Mouse (Mus musculus): ENCODE measurements around the gene Agap1. TPM values are rescaled to one million over a fixed set of nuclear protein-coding genes. Genes with fewer than 3 reads are reported as not detected.

The Agap1 gene
- polyA plus RNA-seq, 1 experiment = 4.3 TPM

GRCm38 (mm10) chr1:89576174-89576890 lies 121.7 kb downstream of the Agap1 start:
- Histone ChIP-seq H3K27ac (ENCODE audit: control insufficient read depth, insufficient read depth, low read length) (no peak overlapping the region), H3K27me3 (ENCODE audit: control insufficient read depth, insufficient read depth, low read length) (peaks cover 2% of the 10 kb centered on the region; the same call in 1 of the 2 replicates), H3K4me3 (ENCODE audit: control insufficient read depth, insufficient read depth, low read length) (no peak overlapping the region), H3K36me3 (ENCODE audit: control insufficient read depth, insufficient read depth, low read length) (no peaks in the 10 kb centered on the region), H3K4me1 (replicated peaks; ENCODE audit: control insufficient read depth, insufficient read depth, low read length) (peaks cover 5% of the 10 kb centered on the region; the same call in 1 of the 2 replicates)
- TF ChIP-seq CTCF (IDR thresholded peaks at IDR 0.05; ENCODE audit: borderline replicate concordance, control insufficient read depth, extremely low read depth, insufficient read depth, low read length, poor library complexity) (no peak), POLR2A (IDR thresholded peaks at IDR 0.05; ENCODE audit: control insufficient read depth, extremely low read depth, insufficient read depth, low read length, poor library complexity) (no peak)
- no peak for DNase-seq
- WGBS = 86% methylated on average over 7 of the region's 7 CpGs

GRCm38 (mm10) chr1:89576985-89577384 lies 122.4 kb downstream of the Agap1 start:
- DNase-seq = no peak
- peaks cover 5% of the 10 kb centered on the region; the same call in 1 of the 2 replicates for H3K4me1 ChIP-seq (replicated peaks; ENCODE audit: control insufficient read depth, insufficient read depth, low read length)
- H3K36me3 ChIP-seq (ENCODE audit: control insufficient read depth, insufficient read depth, low read length) = no peaks in the 10 kb centered on the region
- WGBS = 25% methylated on average over 4 of the region's 4 CpGs
- H3K4me3 ChIP-seq (ENCODE audit: control insufficient read depth, insufficient read depth, low read length) = no peak overlapping the region
- no peak overlapping the region for H3K27ac ChIP-seq (ENCODE audit: control insufficient read depth, insufficient read depth, low read length)
- peaks cover 8% of the 10 kb centered on the region; the same call in 1 of the 2 replicates for H3K27me3 ChIP-seq (ENCODE audit: control insufficient read depth, insufficient read depth, low read length)
- TF ChIP-seq POLR2A (IDR thresholded peaks at IDR 0.05; ENCODE audit: control insufficient read depth, extremely low read depth, insufficient read depth, low read length, poor library complexity) (no peak), CTCF (IDR thresholded peaks at IDR 0.05; ENCODE audit: borderline replicate concordance, control insufficient read depth, extremely low read depth, insufficient read depth, low read length, poor library complexity) (no peak)

- H3K27me3 ChIP-seq (ENCODE audit: control insufficient read depth, insufficient read depth, low read length) = peaks cover 10% of the 10 kb centered on the region; the same call in 1 of the 2 replicates
- WGBS = 2% methylated on average over 143 of the region's 146 CpGs
- peak overlapping the region; percentile 19 for H3K4me3 ChIP-seq (ENCODE audit: control insufficient read depth, insufficient read depth, low read length)
- DNase-seq = peak; percentile 29
- no peaks in the 10 kb centered on the region for H3K36me3 ChIP-seq (ENCODE audit: control insufficient read depth, insufficient read depth, low read length)
- peaks cover 5% of the 10 kb centered on the region; the same call in 1 of the 2 replicates for H3K4me1 ChIP-seq (replicated peaks; ENCODE audit: control insufficient read depth, insufficient read depth, low read length)
- H3K27ac ChIP-seq (ENCODE audit: control insufficient read depth, insufficient read depth, low read length) = no peak overlapping the region
- TF ChIP-seq CTCF (IDR thresholded peaks at IDR 0.05; ENCODE audit: borderline replicate concordance, control insufficient read depth, extremely low read depth, insufficient read depth, low read length, poor library complexity) (no peak), POLR2A (IDR thresholded peaks at IDR 0.05; ENCODE audit: control insufficient read depth, extremely low read depth, insufficient read depth, low read length, poor library complexity) (no peak)
Measured at GRCm38 (mm10) chr1:89580031-89580998, 125.7 kb downstream of the Agap1 start.

- Histone ChIP-seq H3K27me3 (ENCODE audit: control insufficient read depth, insufficient read depth, low read length) (peaks cover 10% of the 10 kb centered on the region; the same call in 1 of the 2 replicates), H3K27ac (ENCODE audit: control insufficient read depth, insufficient read depth, low read length) (no peak overlapping the region), H3K4me1 (replicated peaks; ENCODE audit: control insufficient read depth, insufficient read depth, low read length) (peaks cover 5% of the 10 kb centered on the region; the same call in 1 of the 2 replicates), H3K36me3 (ENCODE audit: control insufficient read depth, insufficient read depth, low read length) (no peaks in the 10 kb centered on the region), H3K4me3 (ENCODE audit: control insufficient read depth, insufficient read depth, low read length) (peak overlapping the region; percentile 19)
- TF ChIP-seq POLR2A (IDR thresholded peaks at IDR 0.05; ENCODE audit: control insufficient read depth, extremely low read depth, insufficient read depth, low read length, poor library complexity) (no peak), CTCF (IDR thresholded peaks at IDR 0.05; ENCODE audit: borderline replicate concordance, control insufficient read depth, extremely low read depth, insufficient read depth, low read length, poor library complexity) (no peak)
- DNase-seq = no peak
- 5% methylated on average over 95 of the region's 95 CpGs for whole genome bisulfite sequencing
Measured at GRCm38 (mm10) chr1:89580999-89581765, 126.6 kb downstream of the Agap1 start.

- H3K27ac ChIP-seq (ENCODE audit: control insufficient read depth, insufficient read depth, low read length) = no peak overlapping the region
- 64% methylated on average over 6 of the region's 6 CpGs for WGBS
- no peaks in the 10 kb centered on the region for H3K36me3 ChIP-seq (ENCODE audit: control insufficient read depth, insufficient read depth, low read length)
- no peak overlapping the region for H3K4me3 ChIP-seq (ENCODE audit: control insufficient read depth, insufficient read depth, low read length)
- DNase-seq = no peak
- H3K27me3 ChIP-seq (ENCODE audit: control insufficient read depth, insufficient read depth, low read length) = peaks cover 10% of the 10 kb centered on the region; the same call in 1 of the 2 replicates
- peaks cover 5% of the 10 kb centered on the region; the same call in 1 of the 2 replicates for H3K4me1 ChIP-seq (replicated peaks; ENCODE audit: control insufficient read depth, insufficient read depth, low read length)
- TF ChIP-seq CTCF (IDR thresholded peaks at IDR 0.05; ENCODE audit: borderline replicate concordance, control insufficient read depth, extremely low read depth, insufficient read depth, low read length, poor library complexity) (no peak), POLR2A (IDR thresholded peaks at IDR 0.05; ENCODE audit: control insufficient read depth, extremely low read depth, insufficient read depth, low read length, poor library complexity) (no peak)
Measured at GRCm38 (mm10) chr1:89581766-89582125, 127.1 kb downstream of the Agap1 start.

All from thymus, adult 2 months (tissue).